Mouse (Mus musculus) megakaryocyte progenitor cell, adult 5-6 weeks (primary cell): ENCODE results near the gene Pitpnb. TPM values are rescaled to one million over a fixed set of nuclear protein-coding genes. Genes with fewer than 3 reads are reported as not detected.

Source experiments
- ATAC-seq: replicated peaks from 2 replicates; pipeline ENCODE4 v1.8.0; 2016; ENCODE audit warnings: mild to moderate bottlenecking, moderate TSS enrichment, inconsistent platforms; ENCODE audit not compliant: poor library complexity
- total RNA-seq, 2 experiments: library from RNA; stranded (forward) in 1 of 2; stranded (reverse) in 1 of 2; fragments of 157-497, 149-512 nt in 1 of 2; fragments of 200-1000 nt in 1 of 2; gene quantifications; 2 replicates each; pipeline versions ENCODE4 v1.2.3 to v1.2.4; 2015 to 2017

Gene Pitpnb
- 63.7 and 65.0 TPM in 2 replicates for total RNA-seq (2015)
- 15.8 and 26.5 TPM in 2 replicates for total RNA-seq (2017)

- ATAC-seq: peak; percentile 93
Observed at GRCm38 (mm10) chr5:111330417-111331098, at the start of gene Pitpnb. Gene Pitpnb (plus strand): TSS chr5:111330763.

GRCm38 (mm10) chr5:111284420-111285175 is 46.0 kb upstream of the Pitpnb start:
- no peak for ATAC-seq

- no peak for ATAC-seq
Observed at GRCm38 (mm10) chr5:111287571-111287970, 43.0 kb upstream of the Pitpnb start.

GRCm38 (mm10) chr5:111288486-111288885 is 42.1 kb upstream of the Pitpnb start:
- ATAC-seq: no peak

- no peak for ATAC-seq
Observed at GRCm38 (mm10) chr5:111290071-111290470, 40.5 kb upstream of the Pitpnb start.

GRCm38 (mm10) chr5:111291639-111292038 is 38.9 kb upstream of the Pitpnb start:
- no peak for ATAC-seq

- ATAC-seq: no peak
Observed at GRCm38 (mm10) chr5:111297801-111298200, 32.8 kb upstream of the Pitpnb start.

- no peak for ATAC-seq
Observed at GRCm38 (mm10) chr5:111298706-111299105, 31.9 kb upstream of the Pitpnb start.

GRCm38 (mm10) chr5:111300776-111301175 is 29.8 kb upstream of the Pitpnb start:
- no peak for ATAC-seq

- ATAC-seq: peak; percentile 58
Observed at GRCm38 (mm10) chr5:111301736-111302135, 28.8 kb upstream of the Pitpnb start.

GRCm38 (mm10) chr5:111304730-111305129 is 25.8 kb upstream of the Pitpnb start:
- no peak for ATAC-seq

- ATAC-seq: no peak
Observed at GRCm38 (mm10) chr5:111310185-111310584, 20.4 kb upstream of the Pitpnb start.

- ATAC-seq: no peak
Observed at GRCm38 (mm10) chr5:111313833-111314232, 16.7 kb upstream of the Pitpnb start.

GRCm38 (mm10) chr5:111315061-111315460 is 15.5 kb upstream of the Pitpnb start:
- no peak for ATAC-seq

- no peak for ATAC-seq
Observed at GRCm38 (mm10) chr5:111317526-111317925, 13.0 kb upstream of the Pitpnb start.

- ATAC-seq: no peak
Observed at GRCm38 (mm10) chr5:111318946-111319345, 11.6 kb upstream of the Pitpnb start.

GRCm38 (mm10) chr5:111325813-111326212 is 4.8 kb upstream of the Pitpnb start:
- no peak for ATAC-seq

- ATAC-seq: no peak
Observed at GRCm38 (mm10) chr5:111327420-111327819, 3.1 kb upstream of the Pitpnb start.

- ATAC-seq: peak; percentile 5
Observed at GRCm38 (mm10) chr5:111329782-111330416, 664 bp upstream of the Pitpnb start.

GRCm38 (mm10) chr5:111331099-111331435 is 504 bp downstream of the Pitpnb start:
- ATAC-seq: 0 out of 2 replicates have a peak, but pooled peaks have one; percentile 1

GRCm38 (mm10) chr5:111335939-111336691 is 5.6 kb downstream of the Pitpnb start:
- ATAC-seq: no peak
